Mouse (Mus musculus) right cerebral cortex, postnatal 36 days (tissue): ENCODE measurements around the gene Prkcb.

Experiments used
- DNase-seq, 2 experiments: peaks; one replicate each; pipeline ENCODE4 v3.0.0; 2022; ENCODE audit warnings: low spot score in 2 of 2, mixed read lengths in 1 of 2

Prkcb gene

DNA sequence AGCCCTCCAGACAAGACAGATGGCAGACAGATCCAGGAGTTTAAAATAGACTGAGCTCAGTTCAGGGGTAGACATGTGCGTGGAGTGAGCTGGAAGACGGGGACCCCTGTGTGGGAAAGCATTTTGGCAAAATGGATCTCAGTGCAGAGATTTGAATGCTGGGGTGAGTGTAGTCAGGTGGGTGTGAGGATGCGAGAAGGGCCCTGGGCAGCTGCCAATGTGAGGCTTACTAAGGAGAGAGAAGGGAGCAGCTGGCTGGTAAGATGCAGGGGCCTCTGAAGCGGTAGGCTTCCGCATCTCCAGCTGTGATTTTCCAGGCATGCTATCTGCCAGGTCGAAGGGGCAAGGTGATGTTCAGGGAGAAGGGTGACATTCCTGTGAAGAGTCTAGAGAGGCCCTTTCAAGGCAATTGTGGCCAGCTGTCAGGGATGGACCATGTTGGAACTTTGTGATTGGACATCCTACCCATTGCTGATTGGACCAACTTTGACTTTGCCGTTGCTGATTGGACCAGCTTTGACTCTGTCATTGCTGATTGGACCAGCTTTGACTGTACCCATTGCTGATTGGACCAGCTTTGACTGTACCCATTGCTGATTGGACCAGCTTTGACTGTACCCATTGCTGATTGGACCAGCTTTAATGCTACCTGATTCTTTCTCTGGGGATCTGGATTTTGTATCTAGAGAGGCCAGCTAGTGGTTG, 78.9 kb downstream of the Prkcb start:
- peak; percentile 48 to 50 for DNase-seq

DNA sequence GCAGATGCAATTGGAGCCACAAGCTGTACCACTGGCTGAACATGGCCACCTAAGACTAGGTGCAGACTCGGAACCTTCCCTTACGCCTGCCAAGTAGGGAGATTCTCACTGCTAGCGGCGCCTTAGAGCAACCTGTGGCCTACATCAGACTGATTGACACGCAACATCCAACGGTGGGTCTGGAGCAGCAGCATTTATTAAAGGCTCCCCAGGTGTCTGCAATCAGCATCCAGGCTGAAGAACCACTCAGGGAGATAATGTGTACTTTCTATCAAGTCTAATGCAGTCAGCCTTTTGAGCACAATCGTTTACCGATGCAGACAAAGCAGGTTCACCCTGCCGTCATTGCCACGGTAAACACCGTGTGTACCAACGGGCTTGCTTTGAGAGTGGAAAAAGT, 81.9 kb downstream of the Prkcb start:
- DNase-seq: no peak

DNA sequence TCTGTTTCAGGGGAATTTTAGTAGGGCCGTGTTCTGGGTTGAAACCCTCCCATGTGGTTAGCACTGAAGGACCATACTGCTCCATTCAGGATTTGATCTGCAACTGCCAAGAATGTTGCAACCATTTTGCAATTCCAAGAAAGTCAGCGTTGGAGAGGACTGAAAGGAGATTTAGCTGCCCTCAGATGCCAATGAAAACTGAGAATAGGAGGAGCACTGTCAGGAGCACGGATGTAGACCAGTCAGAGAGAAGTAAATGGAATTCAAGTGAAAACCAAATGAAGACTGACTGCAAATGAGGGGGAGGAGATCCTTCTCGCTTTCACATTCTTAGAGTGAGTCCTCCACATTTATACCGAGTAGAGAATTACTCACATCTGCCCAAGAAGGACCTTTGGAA, 83.4 kb downstream of the Prkcb start:
- DNase-seq: no peak

DNA sequence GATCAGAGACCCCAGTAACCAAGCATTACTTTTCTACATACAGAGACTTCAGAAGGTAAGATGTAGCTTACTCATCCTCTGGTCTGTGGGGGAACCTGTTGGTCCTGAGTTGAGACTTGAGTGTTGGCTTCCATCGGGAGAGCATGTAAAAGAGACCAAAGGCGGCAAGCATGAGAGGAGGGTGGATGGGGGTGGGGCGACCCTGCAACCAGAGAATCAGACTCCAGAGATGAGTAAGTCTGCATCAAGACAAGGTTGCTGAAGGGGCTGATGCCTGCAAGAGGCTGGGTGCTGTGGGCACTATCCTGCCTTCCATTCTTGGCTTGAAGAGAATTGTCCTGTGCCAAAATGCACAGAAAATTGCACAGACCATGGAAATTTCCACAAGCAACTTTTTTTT, 83.8 kb downstream of the Prkcb start:
- DNase-seq: no peak

DNA sequence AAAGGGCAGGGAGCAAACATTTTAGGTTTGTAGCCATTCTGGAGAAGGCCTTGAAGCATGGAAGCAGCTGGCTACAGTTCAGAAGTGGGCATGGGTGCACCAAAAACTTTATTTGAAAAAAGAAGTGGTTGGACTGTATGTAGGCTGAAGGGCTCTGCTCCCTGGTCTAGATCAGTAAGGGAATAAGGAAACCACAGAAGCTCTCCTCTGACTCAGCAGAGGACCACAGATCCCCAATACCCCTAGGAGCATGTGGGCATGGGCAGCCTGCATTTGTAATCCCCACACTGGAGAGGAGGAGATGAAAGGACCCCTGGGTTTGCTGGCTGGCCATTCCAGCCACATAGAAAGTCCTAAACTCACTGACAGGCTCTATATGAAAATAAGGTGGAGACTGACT, 88.3 kb downstream of the Prkcb start:
- no peak for DNase-seq

DNA sequence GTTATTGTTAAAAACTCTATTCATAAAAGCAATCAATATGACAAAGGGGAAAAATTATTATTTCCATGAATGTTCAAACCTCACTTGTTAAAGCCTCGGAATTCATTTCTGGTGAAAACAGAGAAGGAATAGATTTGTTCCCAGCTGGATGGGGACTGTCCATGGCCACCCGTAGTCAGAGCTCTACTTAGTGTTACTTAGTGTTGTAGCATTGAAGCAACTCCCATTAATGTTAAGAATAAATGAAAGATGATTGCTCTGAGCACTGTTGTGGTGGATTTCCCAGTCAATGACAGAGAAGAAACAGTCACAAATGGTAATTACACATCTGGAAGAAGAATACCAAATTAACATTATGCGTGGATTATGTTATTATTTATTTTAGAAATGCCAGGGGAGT, 89.4 kb downstream of the Prkcb start:
- no peak for DNase-seq

DNA sequence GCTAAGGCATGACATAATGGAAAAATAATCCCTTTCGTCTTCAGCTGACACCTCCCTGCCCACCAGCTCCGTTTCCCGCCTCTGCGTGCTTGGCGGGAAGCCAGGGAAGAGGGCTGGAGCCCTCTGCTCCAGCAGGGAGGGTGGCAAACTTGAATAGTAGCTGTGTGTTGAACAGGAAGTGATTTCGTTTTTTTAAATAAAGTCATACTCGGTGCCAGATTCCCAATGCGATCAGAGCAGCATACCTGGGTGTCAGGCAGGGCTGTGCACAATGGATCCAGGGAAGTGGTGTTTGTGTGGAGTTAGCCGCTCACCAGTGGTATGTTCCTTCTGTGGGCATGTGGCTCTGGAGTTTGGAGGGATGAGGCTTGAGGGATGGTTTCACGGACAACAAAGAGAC, 89.9 kb downstream of the Prkcb start:
- no peak for DNase-seq

DNA sequence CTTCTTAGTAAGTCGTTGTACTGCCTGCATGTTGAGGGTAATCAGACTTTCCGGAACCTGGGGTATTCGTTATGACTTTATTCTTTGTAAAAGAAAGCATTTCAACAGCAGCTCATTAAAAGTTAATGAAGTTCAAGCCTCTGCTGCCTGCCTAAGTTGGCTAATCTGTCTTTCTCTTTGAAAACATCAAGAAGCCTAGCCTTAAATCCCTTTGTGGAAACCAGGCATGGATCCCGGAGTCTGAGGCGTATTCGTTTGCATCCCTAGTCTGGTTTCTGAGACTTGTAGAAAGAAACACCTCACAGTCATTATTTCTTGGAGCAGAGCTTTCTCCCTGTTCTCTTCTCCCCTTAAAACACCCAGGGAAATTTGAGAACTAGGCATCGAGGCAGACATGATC, 90.7 kb downstream of the Prkcb start:
- no peak for DNase-seq

DNA sequence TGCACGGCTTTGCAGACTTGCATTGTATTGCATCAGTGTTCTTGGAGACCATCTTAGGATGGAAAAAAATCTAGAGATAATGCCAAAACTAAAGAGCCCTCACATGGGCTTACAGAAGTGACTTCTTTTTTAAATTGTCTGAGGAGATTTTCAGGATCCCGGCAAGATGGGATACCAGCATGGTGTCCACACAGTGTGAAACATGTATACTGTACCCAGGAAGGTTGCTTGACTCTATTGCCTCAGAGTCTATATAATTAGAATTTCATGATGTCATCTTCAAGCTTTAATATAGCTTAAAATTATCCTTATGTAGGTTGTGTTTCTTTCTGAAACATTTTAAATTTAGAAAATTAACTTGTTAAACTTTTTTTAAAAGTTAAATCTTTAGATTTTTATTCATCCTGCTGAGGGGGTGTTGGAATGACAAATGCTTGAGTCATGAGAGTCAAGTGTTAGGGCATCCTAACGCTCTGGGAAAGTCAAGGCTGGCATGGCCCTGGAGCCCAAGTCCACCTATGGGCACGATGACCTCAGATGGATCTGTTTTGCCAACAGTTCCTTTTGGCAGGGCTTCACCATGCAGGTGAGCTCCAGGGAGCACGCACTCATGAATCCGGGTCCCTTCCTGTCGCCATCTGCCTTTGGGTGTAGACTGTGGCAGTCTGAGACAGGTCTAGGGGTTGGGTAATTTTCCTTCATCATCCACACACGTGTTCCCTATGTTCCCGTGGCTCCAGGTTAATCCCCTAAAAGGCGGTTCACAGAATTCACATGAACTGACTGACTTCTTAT, 92.0 kb downstream of the Prkcb start:
- DNase-seq: no peak

DNA sequence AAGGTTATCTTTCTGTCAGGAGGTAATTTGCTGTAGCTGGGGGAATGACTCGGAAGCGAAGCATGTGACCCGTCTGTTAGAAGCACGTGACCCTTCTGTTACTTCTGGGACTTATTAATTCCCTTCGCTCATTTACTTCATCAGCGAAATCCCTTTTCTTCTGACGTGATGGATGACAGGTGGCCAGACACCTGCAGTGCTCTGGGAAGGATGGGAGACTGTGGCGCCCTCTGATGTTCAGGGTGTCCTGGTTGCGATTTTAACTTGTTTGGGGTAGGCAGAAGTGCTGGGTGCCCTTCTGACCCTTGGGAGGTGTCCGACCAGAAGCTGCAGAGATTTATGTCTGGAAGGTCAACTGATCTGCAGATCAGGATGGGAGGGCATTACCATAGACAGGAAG, 93.0 kb downstream of the Prkcb start:
- DNase-seq: no peak

DNA sequence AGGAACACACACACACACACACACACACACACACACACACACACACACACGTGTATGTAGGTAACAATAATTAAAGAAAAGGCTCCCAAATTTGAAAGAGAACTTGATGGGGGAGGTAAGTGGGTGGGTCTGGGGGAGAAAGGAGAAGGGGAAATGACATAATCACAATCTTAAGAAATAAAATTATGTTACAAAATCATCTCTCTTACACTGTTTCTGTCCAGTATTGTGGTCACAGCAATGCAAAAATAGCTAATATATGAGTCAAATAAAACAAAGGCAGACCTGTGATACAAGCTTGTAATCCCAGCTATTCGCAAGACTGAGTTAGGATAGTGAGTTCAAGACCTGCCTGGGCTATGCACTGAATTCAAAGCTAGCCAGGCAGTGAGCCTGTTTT, 94.7 kb downstream of the Prkcb start:
- no peak for DNase-seq

DNA sequence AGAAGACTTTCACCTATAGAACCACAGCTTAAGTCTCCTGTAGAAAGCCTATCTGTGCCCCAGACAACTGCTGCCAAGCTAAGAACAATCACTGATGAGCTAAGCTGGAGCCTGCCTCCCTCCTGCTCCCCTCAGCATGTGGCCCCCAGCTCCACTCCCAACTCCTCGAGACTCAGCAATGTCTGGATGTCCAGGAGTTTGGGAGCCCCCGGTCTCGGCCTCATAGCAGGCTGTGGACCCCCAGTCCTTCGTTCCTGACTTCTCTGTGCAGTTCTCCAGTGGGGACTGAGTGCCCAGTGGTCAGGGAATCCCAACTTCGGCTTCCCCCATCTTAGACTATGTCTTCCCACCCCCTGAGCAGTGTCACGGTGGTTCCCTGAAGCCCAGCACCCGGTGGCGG, 96.3 kb downstream of the Prkcb start:
- DNase-seq: no peak

DNA sequence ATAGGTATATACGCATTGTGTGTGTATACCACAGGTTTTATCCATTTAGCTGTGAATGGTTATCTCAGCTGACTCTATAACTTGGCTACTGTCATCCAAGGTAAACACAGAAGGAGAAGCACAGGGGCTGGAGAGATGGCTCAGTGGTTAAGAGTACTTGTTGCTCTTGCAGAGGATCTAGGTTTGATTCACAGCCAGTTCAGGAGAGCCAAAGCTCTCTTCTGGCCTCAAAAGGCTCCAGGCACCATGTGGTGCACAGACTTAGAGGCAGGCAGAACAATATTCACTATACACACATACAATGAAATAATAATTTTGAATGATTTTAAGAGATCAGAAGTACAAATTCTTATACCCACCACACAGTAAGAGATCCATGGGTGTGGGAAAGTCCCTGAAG, 98.0 kb downstream of the Prkcb start:
- DNase-seq: no peak

DNA sequence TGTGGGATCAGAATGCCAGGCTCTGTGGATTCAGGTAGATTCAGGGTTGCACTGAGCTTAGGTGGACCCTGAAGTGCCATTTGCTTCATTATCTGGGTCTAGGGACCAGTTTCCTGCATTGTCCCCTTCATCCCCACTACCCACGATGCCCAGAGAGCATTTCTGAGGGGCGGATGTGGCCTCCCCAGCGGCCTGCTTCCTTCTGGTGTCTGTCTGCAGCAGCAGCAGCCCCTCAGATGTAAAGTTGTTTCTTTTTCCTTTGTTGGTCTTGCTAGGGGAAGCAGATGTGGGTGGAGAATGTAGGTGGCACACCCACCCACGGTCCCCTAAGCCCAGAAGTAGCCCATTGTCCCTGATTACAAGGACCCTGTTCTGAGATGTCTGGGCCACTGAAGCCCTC, 99.3 kb downstream of the Prkcb start:
- DNase-seq: no peak

DNA sequence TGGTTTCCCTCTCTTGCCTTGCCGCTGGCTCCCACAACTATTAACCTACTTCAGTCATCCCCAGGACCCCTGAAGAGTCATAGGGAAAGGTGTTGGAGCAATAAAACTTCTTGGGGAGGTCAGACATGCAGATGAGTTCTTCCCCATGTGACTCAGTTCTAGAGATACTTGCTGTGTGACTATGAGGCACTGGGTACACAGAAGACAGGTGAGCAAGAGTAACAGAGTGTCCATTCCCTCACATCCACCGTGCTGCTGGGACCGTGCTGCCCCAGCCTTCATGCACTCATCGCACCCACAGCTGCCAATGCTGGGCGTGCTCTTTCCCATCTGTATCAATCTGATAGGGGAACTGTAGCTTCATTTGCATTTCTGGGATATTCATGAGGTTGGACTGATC, 100.3 kb downstream of the Prkcb start:
- no peak for DNase-seq

DNA sequence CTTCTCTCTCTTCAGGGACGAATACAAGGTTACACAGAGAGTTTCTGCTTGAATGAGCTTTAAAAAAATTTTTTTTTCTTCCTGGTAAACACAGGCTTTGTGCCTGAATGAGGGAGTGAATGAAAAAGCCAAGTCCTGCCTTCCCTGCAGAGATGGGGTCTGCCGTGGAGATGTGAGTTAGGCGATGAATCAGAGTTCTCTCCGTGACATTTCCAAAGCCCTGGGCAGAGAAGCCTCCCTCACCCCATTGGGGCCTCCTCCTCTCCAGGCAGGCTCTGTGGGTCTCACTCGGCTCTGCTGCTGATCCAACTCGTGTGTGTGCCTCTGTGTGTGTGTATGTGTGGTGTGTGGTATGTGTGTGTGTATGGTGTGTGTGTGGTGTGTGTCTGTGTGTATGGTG, 101.1 kb downstream of the Prkcb start:
- no peak for DNase-seq

DNA sequence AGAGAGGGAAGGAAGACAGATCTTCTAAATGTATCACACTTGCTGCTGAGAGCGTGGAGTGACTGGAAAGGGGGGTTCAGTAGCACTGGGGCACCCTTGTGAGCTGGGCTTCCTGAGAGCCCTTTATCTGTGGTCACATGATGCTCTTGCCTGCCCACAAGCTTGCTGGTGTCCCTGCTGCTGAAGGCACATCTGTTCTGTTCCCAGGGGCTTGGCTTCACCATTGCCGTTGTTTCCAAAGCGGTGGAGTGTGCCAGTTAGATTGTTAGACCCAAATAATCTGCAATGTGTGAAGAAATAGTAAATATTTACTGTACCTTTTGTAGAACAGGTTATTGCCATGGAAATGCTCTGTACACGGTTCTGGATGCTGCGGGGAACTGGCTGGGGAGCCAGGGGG, 101.6 kb downstream of the Prkcb start:
- no peak for DNase-seq

DNA sequence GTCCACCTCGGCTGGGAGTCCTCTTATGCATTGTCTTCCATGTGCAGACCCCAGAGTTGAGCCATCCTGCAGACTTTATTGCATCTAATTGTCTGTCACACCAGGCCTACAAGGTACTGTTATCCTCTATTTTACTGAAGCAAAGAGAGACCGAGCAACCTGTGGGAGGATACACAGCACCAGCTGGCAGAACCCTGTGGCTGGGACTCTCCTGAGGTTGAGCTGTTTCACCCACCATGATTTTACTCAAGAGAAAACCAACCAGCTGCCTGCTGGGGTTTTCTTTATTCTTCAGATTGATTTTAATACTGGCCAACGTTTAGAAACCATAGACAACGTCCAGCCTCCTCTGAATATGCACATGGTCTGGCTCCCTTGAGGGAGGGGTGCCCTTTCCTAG, 102.1 kb downstream of the Prkcb start:
- DNase-seq: no peak

DNA sequence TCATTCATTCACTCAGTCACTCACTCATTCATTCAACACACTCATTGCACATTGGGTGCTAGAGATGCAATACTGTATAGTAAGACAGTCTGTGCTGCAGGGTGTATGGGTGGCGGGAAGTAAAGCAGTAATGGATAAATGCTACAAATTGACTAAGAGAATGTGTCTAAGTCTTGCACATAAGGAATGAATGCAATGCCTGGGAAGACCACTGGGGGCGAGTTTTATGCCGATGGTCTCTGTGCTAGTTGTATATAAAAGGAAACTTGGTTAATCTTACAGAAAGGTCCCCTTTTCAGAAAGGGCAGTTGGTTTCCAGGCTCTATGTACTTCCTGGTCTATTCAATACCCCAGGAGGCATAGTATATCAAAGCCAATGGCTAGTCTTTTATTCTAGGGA, 102.8 kb downstream of the Prkcb start:
- DNase-seq: no peak

DNA sequence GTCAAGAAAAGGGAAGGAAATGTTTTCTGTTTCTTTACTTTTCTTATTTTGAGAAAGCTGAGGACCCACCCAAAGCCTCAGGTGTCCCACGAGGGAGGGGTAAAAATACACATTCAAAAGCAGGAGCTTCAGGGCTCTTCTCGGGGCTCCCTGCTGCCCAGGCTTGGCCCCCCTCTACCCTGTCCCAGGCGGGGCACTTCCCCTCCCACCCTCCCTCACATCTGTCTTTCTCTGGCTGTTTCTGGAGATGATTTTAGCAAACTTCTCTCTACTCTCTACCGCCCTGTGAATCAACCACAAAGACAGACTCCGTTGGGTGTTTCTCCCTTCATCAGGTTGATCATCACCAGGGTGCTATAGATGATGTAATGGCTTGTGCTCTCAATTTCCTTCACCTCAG, 105.4 kb downstream of the Prkcb start:
- no peak for DNase-seq

DNA sequence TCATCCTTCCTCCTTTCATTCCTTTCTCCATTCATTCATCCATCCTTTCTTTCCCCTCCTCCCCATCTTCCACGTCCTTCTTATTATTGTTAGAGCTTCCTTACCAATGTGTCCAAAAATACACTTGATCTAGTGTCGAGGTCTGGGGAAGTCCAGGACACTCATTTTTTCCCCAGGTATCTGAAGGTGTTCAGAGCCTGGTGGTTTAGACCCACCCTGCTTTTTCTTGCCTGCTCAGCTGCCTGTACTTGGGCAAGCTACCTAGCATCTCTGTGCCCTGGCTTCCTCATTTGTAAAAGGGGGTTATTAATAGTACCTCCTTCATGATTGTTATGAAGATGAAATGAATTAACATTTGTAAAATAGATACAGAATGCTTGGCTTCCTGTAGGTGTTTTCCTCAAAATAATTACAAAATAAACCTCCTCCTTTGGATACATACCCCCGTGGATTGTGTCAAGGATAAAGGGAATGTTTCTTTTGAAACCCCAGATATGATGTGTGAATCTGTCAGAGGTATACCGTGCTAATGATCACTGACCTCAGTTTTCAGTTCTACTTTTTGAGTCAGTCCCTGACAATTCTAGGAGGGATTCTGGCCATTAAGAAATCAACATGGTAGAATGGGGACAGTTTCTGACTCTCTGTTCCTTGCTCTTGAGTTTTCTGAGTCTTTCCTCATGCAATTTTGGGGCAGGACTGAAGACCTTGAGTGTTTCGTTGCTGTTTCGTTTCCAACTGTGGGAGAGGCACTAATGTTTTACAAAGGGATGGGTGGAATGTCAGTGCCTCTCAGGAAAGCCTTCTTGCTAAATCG, 106.8 kb downstream of the Prkcb start:
- DNase-seq: no peak

DNA sequence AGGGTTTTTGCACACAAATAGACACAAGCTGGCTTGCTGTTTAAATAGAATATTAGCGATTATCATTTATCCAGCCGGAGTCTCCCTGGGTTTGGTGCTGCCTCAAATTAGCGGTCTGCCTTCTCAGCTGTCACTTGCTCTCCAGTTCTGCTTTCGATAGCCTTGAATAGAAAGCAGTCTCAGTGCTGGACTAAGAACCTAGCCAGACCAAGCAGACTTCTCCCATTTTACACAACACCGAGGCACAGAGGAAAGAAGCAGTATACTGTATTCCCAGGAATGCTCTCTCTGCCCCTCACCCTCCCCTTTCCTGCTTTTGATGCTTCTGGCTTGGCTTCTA, 107.4 kb downstream of the Prkcb start:
- DNase-seq: no peak

DNA sequence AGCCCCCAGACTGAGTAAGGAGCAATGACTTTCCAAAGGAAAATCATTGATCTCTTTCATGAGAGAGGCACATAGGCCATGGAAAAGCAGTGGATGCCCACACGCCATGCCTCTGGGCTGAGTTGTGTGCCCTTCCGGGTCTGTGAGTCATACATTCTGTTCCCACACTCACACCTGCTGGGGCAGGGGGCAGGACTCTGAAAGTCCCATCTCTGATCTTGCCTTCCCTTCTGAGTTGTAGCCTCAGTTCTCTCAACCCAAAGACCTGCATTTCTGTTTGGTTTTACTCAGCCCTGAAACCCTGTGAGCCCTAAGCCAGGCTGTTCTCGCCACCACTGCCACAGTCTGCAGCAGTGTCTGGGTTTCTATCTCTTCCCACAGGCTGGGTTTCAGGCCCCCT, 109.1 kb downstream of the Prkcb start:
- no peak for DNase-seq
